Mouse (Mus musculus) thymus, adult 2 months (tissue): ENCODE measurements at regions not wholly inside any gene's neighbourhood (a gene's known extent, or its start where the extent isn't known, plus 50 kb on each side); places are given as distances from the start of the nearest gene placed in this dataset.

Experiments used
- DNase-seq: peaks from one replicate; pipeline ENCODE4 v3.0.0; 2021
- H3K27ac ChIP-seq: fragments of 200-500 bp; 2 replicates; pipeline ENCODE4 v1.5.1; 2012; ENCODE audit warnings: low read length, control low read depth; ENCODE audit not compliant: control insufficient read depth, insufficient read depth
- H3K27me3 ChIP-seq: fragments of 200-500 bp; 2 replicates; pipeline ENCODE4 v1.6.1; 2012; ENCODE audit warnings: mild to moderate bottlenecking, low read length, moderate library complexity, mixed read lengths; ENCODE audit not compliant: control insufficient read depth, insufficient read depth
- H3K36me3 ChIP-seq: fragments of 200-500 bp; 2 replicates; pipeline ENCODE4 v1.6.1; 2012; ENCODE audit warnings: mild to moderate bottlenecking, low read length, moderate library complexity; ENCODE audit not compliant: control insufficient read depth, insufficient read depth
- H3K4me1 ChIP-seq: fragments of 200-500 bp; replicated peaks from 2 replicates; pipeline ENCODE4 v1.6.1; 2012; ENCODE audit warnings: low read length; ENCODE audit not compliant: control insufficient read depth, insufficient read depth
- H3K4me3 ChIP-seq: fragments of 200-500 bp; 2 replicates; pipeline ENCODE4 v1.5.1; 2012; ENCODE audit warnings: mild to moderate bottlenecking, low read length, control low read depth, moderate library complexity; ENCODE audit not compliant: control insufficient read depth, insufficient read depth
- CTCF ChIP-seq: fragments of 200-500 bp; IDR thresholded peaks from 2 replicates; pipeline ENCODE4 v1.5.1; 2012; ENCODE audit warnings: mild to moderate bottlenecking, control low read depth, low read length, moderate library complexity, borderline replicate concordance; ENCODE audit not compliant: control insufficient read depth, poor library complexity, insufficient read depth; ENCODE audit errors: extremely low read depth
- POLR2A ChIP-seq: fragments of 200-500 bp; IDR thresholded peaks from 2 replicates; pipeline ENCODE4 v1.6.1; 2012; ENCODE audit warnings: mild to moderate bottlenecking, low read length, control low read depth, moderate library complexity; ENCODE audit not compliant: control insufficient read depth, poor library complexity, insufficient read depth; ENCODE audit errors: extremely low read depth
- WGBS: fragments of 180-500 bp; shearing (Covaris S2); methylation state at CpG from one replicate; pipeline ENCODE4 v1.1.7; 2018; 5-methylcytosine and 5-hydroxymethylcytosine counted together

GRCm38 (mm10) chr10:111913066-111913785 is 59.2 kb upstream of the Krr1 start:
- H3K27me3 ChIP-seq: no peaks in the 10 kb centered on the region
- 95% methylated on average over 20 of the region's 20 CpGs for WGBS
- H3K27ac ChIP-seq: no peak overlapping the region
- no peaks in the 10 kb centered on the region for H3K4me1 ChIP-seq
- no peaks in the 10 kb centered on the region for H3K36me3 ChIP-seq
- no peak for TF ChIP-seq POLR2A
- no peak for DNase-seq
- no peak overlapping the region for H3K4me3 ChIP-seq

GRCm38 (mm10) chr10:111914231-111914630 is 58.2 kb upstream of the Krr1 start:
- no peak for TF ChIP-seq POLR2A
- no peak for TF ChIP-seq CTCF
- Histone ChIP-seq H3K4me1 (no peaks in the 10 kb centered on the region), H3K27me3 (no peaks in the 10 kb centered on the region), H3K27ac (no peak overlapping the region), H3K4me3 (no peak overlapping the region), H3K36me3 (no peaks in the 10 kb centered on the region)
- WGBS: 94% methylated on average over 4 of the region's 4 CpGs
- no peak for DNase-seq

GRCm38 (mm10) chr10:111918071-111918507 is 54.4 kb upstream of the Krr1 start:
- Histone ChIP-seq H3K27ac (no peak overlapping the region), H3K27me3 (no peaks in the 10 kb centered on the region), H3K36me3 (no peaks in the 10 kb centered on the region), H3K4me1 (no peaks in the 10 kb centered on the region), H3K4me3 (no peak overlapping the region)
- TF ChIP-seq CTCF (no peak), POLR2A (no peak)
- DNase-seq: no peak
- WGBS: 89% methylated on average over 3 of the region's 3 CpGs

DNA sequence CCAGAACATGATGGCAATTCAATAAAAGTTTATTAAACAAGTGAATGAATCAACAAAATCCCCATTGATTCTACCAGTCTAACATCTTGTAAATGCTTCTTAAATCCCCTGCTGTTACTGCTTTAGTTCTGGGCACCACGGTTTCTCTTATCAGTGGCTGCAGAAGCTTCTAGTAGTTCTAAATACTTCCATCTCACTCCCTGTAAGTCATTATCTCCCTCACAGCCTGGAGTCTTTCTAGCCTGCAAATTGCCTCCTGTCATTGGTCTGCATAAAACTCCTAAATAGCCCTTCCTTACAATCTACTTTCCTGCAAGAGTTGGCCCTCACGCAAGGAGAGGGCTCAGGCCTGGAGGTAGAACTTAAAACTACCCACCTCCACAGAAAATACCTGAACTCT is 53.0 kb upstream of the Krr1 start:
- Histone ChIP-seq H3K4me3 (no peak overlapping the region), H3K4me1 (peaks cover 3% of the 10 kb centered on the region), H3K27ac (no peak overlapping the region), H3K27me3 (no peaks in the 10 kb centered on the region), H3K36me3 (no peaks in the 10 kb centered on the region)
- DNase-seq: no peak
- 97% methylated on average over 2 of the region's 2 CpGs for WGBS
- TF ChIP-seq POLR2A: no peak
- no peak for TF ChIP-seq CTCF

- Histone ChIP-seq H3K27ac (no peak overlapping the region), H3K4me3 (no peak overlapping the region), H3K27me3 (no peaks in the 10 kb centered on the region), H3K4me1 (peaks cover 3% of the 10 kb centered on the region), H3K36me3 (no peaks in the 10 kb centered on the region)
- TF ChIP-seq CTCF: no peak
- no peak for TF ChIP-seq POLR2A
- 90% methylated on average over 9 of the region's 9 CpGs for WGBS
- DNase-seq: no peak
Measured at GRCm38 (mm10) chr10:111921492-111921891, 51.0 kb upstream of the Krr1 start.
